Comparison of ENCODE assay signal across 11 mouse cellular contexts in the genomic region with DNA sequence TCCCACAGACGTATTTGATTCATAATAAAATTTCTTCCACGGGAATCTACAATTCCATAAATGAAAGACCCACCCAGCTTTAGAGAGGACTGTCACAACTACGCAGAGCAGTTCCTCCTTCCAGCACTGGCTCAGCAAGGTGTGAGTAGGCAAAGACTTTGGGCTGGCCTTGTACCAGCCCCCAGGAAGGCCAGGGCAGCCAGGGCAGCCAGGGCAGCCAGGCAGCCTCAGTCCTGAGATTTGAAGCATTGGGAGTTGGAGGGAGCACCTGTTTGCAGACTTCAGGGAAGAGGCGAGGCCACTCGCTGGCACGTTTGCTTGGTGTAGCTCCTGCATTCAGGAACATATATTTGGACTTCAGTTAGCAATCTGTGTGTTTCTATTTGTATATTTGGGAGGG.
A peak's percentile ranks its signal among the peaks of the same experiment; 100 is the strongest.
DNase-seq lines count a peak whose midpoint lies in the region; ATAC-seq lines count a peak whose summit lies in the region.
"Had no signal": no experiment of that assay in that cellular context is flagged by ENCODE, and none has a peak within 500 bp of the region (broad histone marks: within the 10 kb centered on the region; RNA-seq: fewer than 3 reads in every experiment).

No protein-coding gene starts in this region.

- H3K9me3 ChIP-seq in heart, embryonic 15.5 days (replicated peaks): no peaks in the 10 kb centered on the region
- no peaks in the 10 kb centered on the region for H3K9me3 ChIP-seq in hindbrain, embryonic 11.5 days (ENCODE audit: control insufficient read depth, low read length)
- H3K9me3 ChIP-seq in midbrain, embryonic 12.5 days: no peaks in the 10 kb centered on the region

- intact Hi-C loops in left cerebral cortex, postnatal 4 days (cut with DNase I): no loop called here

- H3K27ac ChIP-seq in heart, embryonic 15.5 days: no peak overlapping the region
- no peak overlapping the region for H3K27ac ChIP-seq in hindbrain, embryonic 11.5 days (ENCODE audit: low read depth, low read length)
- H3K27ac ChIP-seq in midbrain, embryonic 12.5 days (replicated peaks): peak overlapping the region; percentile 91

- peak overlapping the region; percentile 40; the same call in 1 of the 2 replicates for H3K4me3 ChIP-seq in heart, embryonic 15.5 days
- H3K4me3 ChIP-seq in hindbrain, embryonic 11.5 days (ENCODE audit: low read depth, low read length): no peak overlapping the region
- H3K4me3 ChIP-seq in midbrain, embryonic 12.5 days: peak overlapping the region; percentile 24

- peaks cover 91% of the 10 kb centered on the region for H3K27me3 ChIP-seq in heart, embryonic 15.5 days
- H3K27me3 ChIP-seq in hindbrain, embryonic 11.5 days (ENCODE audit: control insufficient read depth, insufficient read depth, low read length): peaks cover 16% of the 10 kb centered on the region
- peaks cover 45% of the 10 kb centered on the region for H3K27me3 ChIP-seq in midbrain, embryonic 12.5 days

- H3K9ac ChIP-seq in heart, embryonic 15.5 days: no peak overlapping the region
- no peak overlapping the region for H3K9ac ChIP-seq in hindbrain, embryonic 11.5 days (ENCODE audit: low read depth, low read length)
- peak overlapping the region; percentile 34; the same call in 1 of the 2 replicates for H3K9ac ChIP-seq in midbrain, embryonic 12.5 days (replicated peaks)

- no peaks in the 10 kb centered on the region for H3K36me3 ChIP-seq in heart, embryonic 15.5 days
- no peaks in the 10 kb centered on the region for H3K36me3 ChIP-seq in hindbrain, embryonic 11.5 days (ENCODE audit: control insufficient read depth, insufficient read depth, low read length)
- no peaks in the 10 kb centered on the region for H3K36me3 ChIP-seq in midbrain, embryonic 12.5 days

- peak overlapping the region; percentile 64 for H3K4me2 ChIP-seq in heart, embryonic 15.5 days
- peak overlapping the region; percentile 45; the same call in 1 of the 2 replicates for H3K4me2 ChIP-seq in hindbrain, embryonic 11.5 days (replicated peaks; ENCODE audit: low read depth, low read length)
- H3K4me2 ChIP-seq in midbrain, embryonic 12.5 days (replicated peaks): peak overlapping the region; percentile 50

- no peak for ATAC-seq in heart, embryonic 15.5 days (replicated peaks; ENCODE audit: insufficient number of reproducible peaks, insufficient read depth, low FRiP score, low read depth)
- peak; percentile 17 for ATAC-seq in hindbrain, embryonic 11.5 days (ENCODE audit: low FRiP score)
- 0 out of 2 replicates have a peak, but pooled peaks have one; percentile 6 for ATAC-seq in midbrain, embryonic 12.5 days (ENCODE audit: low FRiP score, low read depth)

- 18% methylated on average over 6 of the region's 6 CpGs for WGBS in heart, embryonic 15.5 days
- 2% methylated on average over 6 of the region's 6 CpGs for WGBS in hindbrain, embryonic 11.5 days
- WGBS in midbrain, embryonic 12.5 days: 3% methylated on average over 6 of the region's 6 CpGs

- H3K4me1 ChIP-seq in heart, embryonic 15.5 days (replicated peaks): peaks cover 12% of the 10 kb centered on the region
- peaks cover 20% of the 10 kb centered on the region for H3K4me1 ChIP-seq in hindbrain, embryonic 11.5 days (replicated peaks; ENCODE audit: control insufficient read depth, insufficient read depth, low read length)
- peaks cover 62% of the 10 kb centered on the region for H3K4me1 ChIP-seq in midbrain, embryonic 12.5 days

- DNase-seq in heart, adult 9 months (ENCODE audit: low spot score in 2 of 2): no peak
- peak; percentile 26 for DNase-seq in ZHBTc4 (ENCODE audit: low read depth, low spot score)
- DNase-seq in hindbrain, embryonic 11.5 days (ENCODE audit: low spot score): no peak
- no peak for DNase-seq in Muller cell, postnatal 12 days (ENCODE audit: inconsistent ontology term)
- no peak for DNase-seq in cerebellum, postnatal 14 days
- DNase-seq in left cerebral cortex, postnatal 4 days: no peak
- DNase-seq: adrenal gland, adult 2 months; gastrocnemius, postnatal 14 days; layer of hippocampus, postnatal 36 days had no signal
